Mouse (Mus musculus) limb, embryonic 15.5 days (tissue): ENCODE results near the gene Car10. TPM values are rescaled to one million over a fixed set of nuclear protein-coding genes. Genes with fewer than 3 reads are reported as not detected.

ENCODE experiments used
- ATAC-seq: fragments of 200-750 bp; cut with Nextera tagmentation; 2 replicates; pipeline ENCODE4 v1.8.0; 2017; ENCODE audit warnings: low read depth, moderate TSS enrichment; ENCODE audit not compliant: insufficient number of reproducible peaks, low FRiP score, low TSS enrichment
- H3K27ac ChIP-seq: fragments of 300-500 bp; sonication (generic); 2 replicates; pipeline ENCODE4 v1.5.1; 2015; ENCODE audit warnings: moderate library complexity, mild to moderate bottlenecking, inconsistent platforms
- H3K27me3 ChIP-seq: fragments of 300-500 bp; sonication (generic); 2 replicates; pipeline ENCODE4 v1.6.1; 2015; ENCODE audit warnings: inconsistent platforms
- H3K36me3 ChIP-seq: fragments of 300-500 bp; sonication (generic); 2 replicates; pipeline ENCODE4 v1.6.1; 2015; ENCODE audit warnings: inconsistent platforms
- H3K4me1 ChIP-seq: fragments of 300-500 bp; sonication (generic); 2 replicates; pipeline ENCODE4 v1.6.1; 2015; ENCODE audit warnings: inconsistent platforms
- H3K4me2 ChIP-seq: fragments of 300-500 bp; sonication (generic); 2 replicates; pipeline ENCODE4 v1.6.1; 2015; ENCODE audit warnings: mild to moderate bottlenecking, inconsistent platforms
- H3K4me3 ChIP-seq: fragments of 300-500 bp; sonication (generic); 2 replicates; pipeline ENCODE4 v1.5.1; 2015; ENCODE audit warnings: mild to moderate bottlenecking, inconsistent platforms
- H3K9ac ChIP-seq: fragments of 300-500 bp; sonication (generic); 2 replicates; pipeline ENCODE4 v1.6.1; 2015; ENCODE audit warnings: inconsistent platforms
- H3K9me3 ChIP-seq: fragments of 300-500 bp; sonication (generic); 2 replicates; pipeline ENCODE4 v1.6.1; 2016; ENCODE audit warnings: inconsistent platforms
- WGBS: fragments of 180-500 bp; shearing (Covaris S2); methylation state at CpG from one replicate; pipeline ENCODE4 v1.1.7; 2015; 5-methylcytosine and 5-hydroxymethylcytosine counted together
- polyA plus RNA-seq: library from polyadenylated mRNA; unstranded; fragments of >200 nt; fragmentation: Nextera tagmentation; extraction: Ambion mirVana; gene quantifications from 2 replicates; pipeline ENCODE4 v1.2.1, GENCODE M21; 2015

Gene Car10
- polyA plus RNA-seq, 1 experiment from 2014 or later: 1.2 TPM

GRCm38 (mm10) chr11:93612071-93612470 lies 514.2 kb downstream of the Car10 start:
- WGBS: 75% methylated on average over 4 of the region's 4 CpGs

GRCm38 (mm10) chr11:93614851-93615250 lies 517.0 kb downstream of the Car10 start:
- H3K9ac ChIP-seq: no peak overlapping the region
- no peak for ATAC-seq
- no peaks in the 10 kb centered on the region for H3K4me1 ChIP-seq
- no peak overlapping the region for H3K4me3 ChIP-seq
- H3K27me3 ChIP-seq: no peaks in the 10 kb centered on the region
- H3K9me3 ChIP-seq: no peaks in the 10 kb centered on the region
- H3K36me3 ChIP-seq: no peaks in the 10 kb centered on the region
- H3K4me2 ChIP-seq: no peak overlapping the region
- no peak overlapping the region for H3K27ac ChIP-seq

More at GRCm38 (mm10) chr11:93612071-93612470, 514.2 kb downstream of the Car10 start:
- H3K27me3 ChIP-seq: no peaks in the 10 kb centered on the region
- H3K4me1 ChIP-seq: no peaks in the 10 kb centered on the region
- no peak overlapping the region for H3K4me3 ChIP-seq
- no peaks in the 10 kb centered on the region for H3K36me3 ChIP-seq
- H3K27ac ChIP-seq: no peak overlapping the region
- no peak overlapping the region for H3K4me2 ChIP-seq
- ATAC-seq: no peak
- no peaks in the 10 kb centered on the region for H3K9me3 ChIP-seq
- H3K9ac ChIP-seq: no peak overlapping the region

GRCm38 (mm10) chr11:93623605-93624004 lies 525.8 kb downstream of the Car10 start:
- Histone ChIP-seq H3K9ac (no peak overlapping the region), H3K9me3 (no peaks in the 10 kb centered on the region), H3K4me1 (no peaks in the 10 kb centered on the region), H3K4me3 (no peak overlapping the region), H3K27me3 (no peaks in the 10 kb centered on the region), H3K27ac (no peak overlapping the region), H3K36me3 (no peaks in the 10 kb centered on the region), H3K4me2 (no peak overlapping the region)
- no peak for ATAC-seq
- WGBS: 74% methylated on average over 5 of the region's 5 CpGs

- H3K9ac ChIP-seq: no peak overlapping the region
- no peaks in the 10 kb centered on the region for H3K36me3 ChIP-seq
- no peak overlapping the region for H3K27ac ChIP-seq
- no peaks in the 10 kb centered on the region for H3K27me3 ChIP-seq
- no peak overlapping the region for H3K4me2 ChIP-seq
- no peaks in the 10 kb centered on the region for H3K4me1 ChIP-seq
- ATAC-seq: no peak
- H3K4me3 ChIP-seq: no peak overlapping the region
- WGBS: 66% methylated on average over 3 of the region's 3 CpGs
- H3K9me3 ChIP-seq: no peaks in the 10 kb centered on the region
These were observed 541.6 kb downstream of the Car10 start for GRCm38 (mm10) chr11:93639410-93639809.

- WGBS: 78% methylated on average over 5 of the region's 5 CpGs
- Histone ChIP-seq H3K36me3 (no peaks in the 10 kb centered on the region), H3K27me3 (no peaks in the 10 kb centered on the region), H3K9ac (no peak overlapping the region), H3K4me2 (no peak overlapping the region), H3K9me3 (no peaks in the 10 kb centered on the region), H3K4me1 (no peaks in the 10 kb centered on the region), H3K4me3 (no peak overlapping the region), H3K27ac (no peak overlapping the region)
- ATAC-seq: no peak
These were observed 543.1 kb downstream of the Car10 start for GRCm38 (mm10) chr11:93640954-93641353.

GRCm38 (mm10) chr11:93642331-93642730 lies 544.5 kb downstream of the Car10 start:
- Histone ChIP-seq H3K9ac (no peak overlapping the region), H3K27ac (no peak overlapping the region), H3K4me3 (no peak overlapping the region), H3K27me3 (no peaks in the 10 kb centered on the region), H3K36me3 (no peaks in the 10 kb centered on the region), H3K4me1 (no peaks in the 10 kb centered on the region), H3K4me2 (no peak overlapping the region), H3K9me3 (no peaks in the 10 kb centered on the region)
- no peak for ATAC-seq
- 86% methylated on average over 1 of the region's 1 CpGs for WGBS

GRCm38 (mm10) chr11:93643006-93643405 lies 545.2 kb downstream of the Car10 start:
- Histone ChIP-seq H3K27ac (no peak overlapping the region), H3K27me3 (no peaks in the 10 kb centered on the region), H3K9ac (no peak overlapping the region), H3K4me3 (no peak overlapping the region), H3K36me3 (no peaks in the 10 kb centered on the region), H3K4me2 (no peak overlapping the region), H3K4me1 (no peaks in the 10 kb centered on the region), H3K9me3 (no peaks in the 10 kb centered on the region)
- ATAC-seq: no peak
- 73% methylated on average over 4 of the region's 4 CpGs for WGBS

- WGBS: 91% methylated on average over 9 of the region's 9 CpGs
- H3K27ac ChIP-seq: no peak overlapping the region
- no peak for ATAC-seq
These were observed 545.6 kb downstream of the Car10 start for GRCm38 (mm10) chr11:93643436-93643835.

GRCm38 (mm10) chr11:93646216-93646615 lies 548.4 kb downstream of the Car10 start:
- Histone ChIP-seq H3K27ac (no peak overlapping the region), H3K36me3 (no peaks in the 10 kb centered on the region), H3K9me3 (no peaks in the 10 kb centered on the region), H3K27me3 (no peaks in the 10 kb centered on the region), H3K9ac (no peak overlapping the region), H3K4me3 (no peak overlapping the region), H3K4me2 (no peak overlapping the region), H3K4me1 (no peaks in the 10 kb centered on the region)
- no peak for ATAC-seq
- 92% methylated on average over 3 of the region's 3 CpGs for WGBS

More at GRCm38 (mm10) chr11:93643436-93643835, 545.6 kb downstream of the Car10 start:
- H3K9me3 ChIP-seq: no peaks in the 10 kb centered on the region
- H3K4me1 ChIP-seq: no peaks in the 10 kb centered on the region
- no peak overlapping the region for H3K9ac ChIP-seq
- H3K36me3 ChIP-seq: no peaks in the 10 kb centered on the region
- H3K4me3 ChIP-seq: no peak overlapping the region
- no peak overlapping the region for H3K4me2 ChIP-seq
- H3K27me3 ChIP-seq: no peaks in the 10 kb centered on the region
